Mouse (Mus musculus) spleen, postnatal 10 days (tissue): ENCODE measurements around the gene Akt1s1.

Experiments used
- DNase-seq, 2 experiments: peaks; one replicate each; pipeline ENCODE4 v3.0.0; 2021 to 2022; ENCODE audit warnings: low spot score in 2 of 2

Gene Akt1s1

GRCm38 (mm10) chr7:44900632-44901031 lies 51.8 kb downstream of the Akt1s1 start:
- DNase-seq = no peak

- peak; percentile 32 to 61 for DNase-seq
Measured at GRCm38 (mm10) chr7:44901230-44901722, 52.5 kb downstream of the Akt1s1 start.
